Mouse (Mus musculus): ENCODE results near the gene Cdc42se2.
A peak's percentile ranks its signal among the peaks of the same experiment; 100 is the strongest.

Cdc42se2 gene

GRCm38 (mm10) chr11:54708153-54708552 is 79.3 kb downstream of the Cdc42se2 start:
- DNase-seq (ENCODE audit: low spot score) = no peak

GRCm38 (mm10) chr11:54703306-54703705 is 84.2 kb downstream of the Cdc42se2 start:
- peak; percentile 85 for DNase-seq (ENCODE audit: low spot score)

- DNase-seq (ENCODE audit: low spot score) = no peak
Measured at GRCm38 (mm10) chr11:54701848-54702247, 85.6 kb downstream of the Cdc42se2 start.

GRCm38 (mm10) chr11:54699972-54700371 is 87.5 kb downstream of the Cdc42se2 start:
- DNase-seq (ENCODE audit: low spot score) = no peak

- DNase-seq (ENCODE audit: low spot score) = no peak
Measured at GRCm38 (mm10) chr11:54698636-54699035, 88.8 kb downstream of the Cdc42se2 start.

GRCm38 (mm10) chr11:54697611-54698010 is 89.9 kb downstream of the Cdc42se2 start:
- DNase-seq (ENCODE audit: low spot score) = peak; percentile 14

GRCm38 (mm10) chr11:54695951-54696350 is 91.5 kb downstream of the Cdc42se2 start:
- DNase-seq (ENCODE audit: low spot score) = no peak

GRCm38 (mm10) chr11:54694291-54694690 is 93.2 kb downstream of the Cdc42se2 start:
- no peak for DNase-seq (ENCODE audit: low spot score)

- DNase-seq (ENCODE audit: low spot score) = no peak
Measured at GRCm38 (mm10) chr11:54693696-54694095, 93.8 kb downstream of the Cdc42se2 start.

GRCm38 (mm10) chr11:54691179-54691578 is 96.3 kb downstream of the Cdc42se2 start:
- no peak for DNase-seq (ENCODE audit: low spot score)

- DNase-seq (ENCODE audit: low spot score) = no peak
Measured at GRCm38 (mm10) chr11:54690171-54690570, 97.3 kb downstream of the Cdc42se2 start.

- no peak for DNase-seq (ENCODE audit: low spot score)
Measured at GRCm38 (mm10) chr11:54684831-54685230, 102.6 kb downstream of the Cdc42se2 start.

GRCm38 (mm10) chr11:54679141-54679540 is 108.3 kb downstream of the Cdc42se2 start:
- no peak for DNase-seq (ENCODE audit: low spot score)

- DNase-seq (ENCODE audit: low spot score) = no peak
Measured at GRCm38 (mm10) chr11:54675792-54676489, 111.5 kb downstream of the Cdc42se2 start.

- no peak for DNase-seq (ENCODE audit: low spot score)
Measured at GRCm38 (mm10) chr11:54673575-54674298, 113.7 kb downstream of the Cdc42se2 start.
